Mouse (Mus musculus): Measurements from ENCODE around the gene Gm14137. TPM values are rescaled to one million over a fixed set of nuclear protein-coding genes. Genes with fewer than 3 reads are reported as not detected.

The Gm14137 gene
- not detected for polyA plus RNA-seq (2014; fragmentation: Illumina TruSeq; extraction: RNeasy Lipid Tissue Mini Kit (QIAGEN cat#74804); ENCODE audit: low read depth, low replicate concordance)

DNA sequence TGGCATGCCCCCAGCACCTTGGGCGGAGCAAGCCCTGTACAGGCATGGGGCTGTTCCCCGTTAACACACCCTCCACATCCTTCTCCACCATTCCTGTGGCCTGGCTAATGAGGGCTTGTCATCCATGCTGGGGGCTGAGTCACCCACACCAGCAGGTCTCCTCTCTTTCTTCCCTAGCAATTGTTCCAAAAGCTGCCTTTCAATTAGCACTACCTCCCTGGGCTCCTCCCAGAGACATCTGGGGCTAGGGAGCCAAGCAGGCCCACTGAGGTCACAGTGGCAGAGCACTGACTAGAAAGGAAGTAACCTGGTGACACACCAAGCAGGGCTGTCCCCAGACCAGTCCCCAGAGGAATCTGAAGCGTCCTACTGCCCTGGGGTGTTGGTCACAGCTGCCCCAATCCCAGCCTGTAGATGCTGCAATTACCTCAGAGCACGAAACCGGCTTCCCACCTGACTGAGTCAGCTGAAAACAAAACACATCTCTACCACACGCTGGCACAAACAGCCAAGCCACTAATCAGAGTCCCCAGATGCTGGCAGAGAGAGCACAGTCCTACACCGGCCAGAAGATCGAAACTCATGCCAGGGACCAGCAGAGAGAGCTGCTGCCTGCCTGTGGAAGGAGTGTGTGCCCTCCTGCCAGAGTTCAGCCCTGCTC is at the start of gene Gm14137:
Gene Gm14137, plus strand, starts transcription at position 519 of the 661 bp plus-strand sequence.

DNA sequence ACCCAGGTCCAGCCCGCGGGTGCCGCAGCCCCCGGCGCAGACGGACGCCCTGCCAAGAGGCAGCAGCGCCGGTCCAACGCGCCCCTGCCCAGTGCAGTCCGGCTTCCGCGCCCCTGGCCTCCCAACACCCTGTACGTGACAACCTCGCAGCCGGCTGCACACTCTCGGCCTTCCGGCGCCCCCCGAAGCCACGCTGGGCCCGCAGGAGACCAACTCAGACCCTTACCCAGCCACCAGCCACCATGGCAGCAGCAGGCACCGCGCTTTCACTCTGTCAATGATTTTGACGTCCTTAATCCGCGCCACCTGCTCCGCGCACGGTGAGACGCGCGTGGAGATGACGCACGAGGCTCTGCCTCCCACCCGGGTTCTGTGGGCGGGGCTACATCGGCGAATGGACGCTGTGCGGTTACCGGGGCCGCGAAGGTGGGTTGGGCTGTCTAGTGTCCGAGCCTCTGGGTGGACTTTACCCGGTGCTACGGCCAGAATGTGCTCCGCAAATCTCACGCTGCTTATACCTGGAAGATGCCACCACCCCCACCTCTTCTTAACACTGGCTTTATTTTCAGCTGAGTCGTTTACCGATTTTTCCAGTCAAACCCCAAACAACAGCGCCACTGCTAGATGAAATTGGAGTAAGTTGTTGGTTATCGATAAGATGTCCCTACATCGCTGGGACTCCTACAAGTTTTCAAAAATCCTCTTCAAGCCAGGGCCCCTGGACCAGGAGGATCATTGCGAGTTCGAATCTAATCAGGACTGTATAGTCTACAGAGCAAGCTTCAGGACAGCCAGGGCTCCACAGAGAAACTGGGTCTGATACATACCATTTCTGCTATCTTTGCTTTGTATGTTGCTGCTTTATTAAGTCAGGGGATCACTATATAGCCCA is 17.4 kb upstream of the Gm14137 start, which contains the start of gene Rmdn3:
Gene Rmdn3, minus strand, starts transcription at position 354 of the 892 bp plus-strand sequence.

DNA sequence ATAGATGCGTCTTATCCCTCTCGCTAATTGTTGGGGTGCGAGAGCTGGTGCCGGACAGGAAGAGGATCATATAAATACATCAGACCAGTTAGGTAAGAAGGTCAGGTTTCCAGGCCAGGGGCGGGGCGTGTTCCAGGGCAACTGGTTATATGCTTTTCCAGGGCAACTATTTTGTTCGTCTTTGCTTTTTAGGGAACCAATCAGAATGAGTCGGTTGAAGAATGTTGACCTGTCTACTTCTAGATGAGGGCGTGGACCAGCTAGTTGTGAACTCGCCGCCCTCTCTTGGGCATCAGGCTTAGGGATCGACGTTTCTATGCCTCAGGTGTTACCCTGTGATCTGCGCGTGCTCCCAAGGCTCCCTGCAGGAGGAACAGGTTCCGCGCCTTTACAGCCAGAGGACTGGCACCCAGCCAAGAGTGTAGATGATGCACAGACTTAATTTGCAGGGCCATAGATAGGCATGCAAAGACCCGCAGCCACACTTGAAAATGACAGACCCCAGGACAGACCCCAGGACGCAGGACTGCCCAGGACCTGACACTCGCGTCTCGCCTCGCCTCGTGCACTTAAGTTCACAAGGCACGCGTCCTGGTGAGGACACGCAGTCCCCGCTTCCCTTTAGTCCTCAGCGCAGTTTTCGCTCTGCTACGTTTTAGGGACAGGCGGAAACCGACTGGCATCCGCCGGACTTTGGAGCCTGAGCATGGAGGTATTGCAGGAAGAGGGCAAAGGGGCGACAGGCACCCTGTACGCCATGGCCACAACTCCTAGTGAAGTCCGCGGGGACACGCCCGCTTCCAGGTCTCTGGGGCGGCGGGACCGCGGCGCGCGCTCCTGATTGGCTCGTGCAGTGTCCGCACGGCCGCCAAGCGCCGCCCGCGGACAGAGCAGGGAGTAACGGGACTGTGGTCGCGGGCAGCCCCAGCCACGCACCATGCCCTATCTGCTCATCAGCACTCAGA is 7.1 kb upstream of the Gm14137 start, which contains the start of gene Gchfr:
Gene Gchfr, plus strand, starts transcription at position 873 of the 965 bp plus-strand sequence.

DNA sequence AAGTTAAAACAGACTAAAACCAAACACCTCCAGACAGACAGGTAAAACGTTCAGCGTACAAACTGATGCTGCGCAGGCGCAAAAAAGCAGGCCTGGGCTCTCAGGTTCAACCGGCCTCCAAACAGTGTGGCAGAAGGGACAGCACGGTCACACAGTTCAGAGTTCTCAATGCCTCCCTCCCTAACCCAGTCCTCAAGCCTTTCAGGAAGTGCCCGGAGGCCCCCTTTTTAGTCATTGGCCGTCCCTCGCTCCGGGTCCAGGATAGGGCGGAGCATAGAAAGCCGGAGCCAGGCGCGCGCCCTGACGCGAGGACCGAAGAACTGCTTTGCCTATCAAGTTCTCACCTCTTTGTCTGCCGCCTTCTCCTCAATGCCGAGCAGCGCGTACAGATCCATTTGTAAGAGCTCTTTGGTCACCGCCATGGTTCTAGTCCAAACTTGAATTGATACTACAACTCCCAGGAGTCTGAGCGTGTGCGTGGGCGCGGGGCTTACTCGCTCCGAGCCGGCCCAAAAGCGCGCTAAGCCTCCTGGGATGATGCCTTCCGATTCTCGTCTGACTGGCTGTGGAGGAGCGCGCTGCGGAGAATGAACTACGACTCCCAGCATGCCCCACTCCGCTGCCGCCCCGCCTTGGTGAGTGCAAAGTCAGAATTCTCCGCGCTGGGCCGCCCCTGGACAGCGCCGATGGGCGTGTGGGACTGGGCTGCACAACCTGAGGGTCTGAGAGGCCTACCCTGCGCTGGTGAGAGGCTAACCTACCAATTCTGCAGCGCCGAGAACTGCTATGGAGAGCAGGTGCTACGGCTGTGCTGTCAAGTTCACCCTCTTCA is 34.3 kb downstream of the Gm14137 start, which contains the start of the genes Zfyve19 and Dnajc17:
Gene Zfyve19, plus strand, starts transcription at position 274 of the 832 bp plus-strand sequence.
Gene Dnajc17, minus strand, starts transcription at position 452 of the 832 bp plus-strand sequence.

Other genes with a start within 250 kb of the Gm14137 start
- gene Chst14, start 248.0 kb upstream of the Gm14137 start, polyA plus RNA-seq (2014; fragmentation: Illumina TruSeq; extraction: RNeasy Lipid Tissue Mini Kit (QIAGEN cat#74804); ENCODE audit: low read depth, low replicate concordance), result 1.2 TPM
- 11.6 TPM for gene Ccdc32, start 145.1 kb upstream of the Gm14137 start, polyA plus RNA-seq (2014; fragmentation: Illumina TruSeq; extraction: RNeasy Lipid Tissue Mini Kit (QIAGEN cat#74804); ENCODE audit: low read depth, low replicate concordance)
- gene Rpusd2, start 139.7 kb upstream of the Gm14137 start, polyA plus RNA-seq (2014; fragmentation: Illumina TruSeq; extraction: RNeasy Lipid Tissue Mini Kit (QIAGEN cat#74804); ENCODE audit: low read depth, low replicate concordance), result 3.2 TPM
- gene Knl1, start 127.4 kb upstream of the Gm14137 start, polyA plus RNA-seq (2014; fragmentation: Illumina TruSeq; extraction: RNeasy Lipid Tissue Mini Kit (QIAGEN cat#74804); ENCODE audit: low read depth, low replicate concordance), result 0.20 TPM
- 0.69 TPM for gene Rad51, start 61.7 kb upstream of the Gm14137 start, polyA plus RNA-seq (2014; fragmentation: Illumina TruSeq; extraction: RNeasy Lipid Tissue Mini Kit (QIAGEN cat#74804); ENCODE audit: low read depth, low replicate concordance)
- 42.6 TPM for gene Rmdn3, start 17.5 kb upstream of the Gm14137 start, polyA plus RNA-seq (2014; fragmentation: Illumina TruSeq; extraction: RNeasy Lipid Tissue Mini Kit (QIAGEN cat#74804); ENCODE audit: low read depth, low replicate concordance)
- gene Gchfr, start 6.7 kb upstream of the Gm14137 start, polyA plus RNA-seq (2014; fragmentation: Illumina TruSeq; extraction: RNeasy Lipid Tissue Mini Kit (QIAGEN cat#74804); ENCODE audit: low read depth, low replicate concordance), result not detected
- gene Zfyve19, start 34.1 kb downstream of the Gm14137 start, polyA plus RNA-seq (2014; fragmentation: Illumina TruSeq; extraction: RNeasy Lipid Tissue Mini Kit (QIAGEN cat#74804); ENCODE audit: low read depth, low replicate concordance), result 3.5 TPM
- gene Dnajc17, start 34.3 kb downstream of the Gm14137 start, polyA plus RNA-seq (2014; fragmentation: Illumina TruSeq; extraction: RNeasy Lipid Tissue Mini Kit (QIAGEN cat#74804); ENCODE audit: low read depth, low replicate concordance), result 1.9 TPM
- 1.1 TPM for gene Ppp1r14d, start 55.4 kb downstream of the Gm14137 start, polyA plus RNA-seq (2014; fragmentation: Illumina TruSeq; extraction: RNeasy Lipid Tissue Mini Kit (QIAGEN cat#74804); ENCODE audit: low read depth, low replicate concordance)
- gene Spint1, start 62.9 kb downstream of the Gm14137 start, polyA plus RNA-seq (2014; fragmentation: Illumina TruSeq; extraction: RNeasy Lipid Tissue Mini Kit (QIAGEN cat#74804); ENCODE audit: low read depth, low replicate concordance), result 14.7 TPM
- gene Rhov, start 96.8 kb downstream of the Gm14137 start, polyA plus RNA-seq (2014; fragmentation: Illumina TruSeq; extraction: RNeasy Lipid Tissue Mini Kit (QIAGEN cat#74804); ENCODE audit: low read depth, low replicate concordance), result 0.44 TPM
- gene Vps18, start 114.2 kb downstream of the Gm14137 start, polyA plus RNA-seq (2014; fragmentation: Illumina TruSeq; extraction: RNeasy Lipid Tissue Mini Kit (QIAGEN cat#74804); ENCODE audit: low read depth, low replicate concordance), result 0.20 TPM
- 0.28 TPM for gene Dll4, start 151.3 kb downstream of the Gm14137 start, polyA plus RNA-seq (2014; fragmentation: Illumina TruSeq; extraction: RNeasy Lipid Tissue Mini Kit (QIAGEN cat#74804); ENCODE audit: low read depth, low replicate concordance)
- 0.28 TPM for gene Chac1, start 176.7 kb downstream of the Gm14137 start, polyA plus RNA-seq (2014; fragmentation: Illumina TruSeq; extraction: RNeasy Lipid Tissue Mini Kit (QIAGEN cat#74804); ENCODE audit: low read depth, low replicate concordance)